ENCODE assay signal across 16 mouse cellular contexts in genomic region chr2:156868994-156869393, GRCm38 (mm10). TPM values are rescaled to one million over a fixed set of nuclear protein-coding genes. Genes with fewer than 3 reads are reported as not detected.
DNase-seq lines count a peak whose midpoint lies in the region; ATAC-seq and TF ChIP-seq lines count a peak whose summit lies in the region.
"Had no signal": no experiment of that assay in that cellular context is flagged by ENCODE, and none has a peak within 500 bp of the region (broad histone marks: within the 10 kb centered on the region; RNA-seq: fewer than 3 reads in every experiment).

No protein-coding gene starts in this region.

- peak; percentile 18 to 56 for DNase-seq in heart, adult 18-20 months
- no peak for DNase-seq in heart, postnatal 4 days
- DNase-seq in liver, adult 2 months (ENCODE audit: extremely low read depth, low read depth, low spot score): peak; percentile 98
- no peak for DNase-seq in liver, embryonic 11.5 days (ENCODE audit: low spot score)
- DNase-seq in brain, adult 2 months (ENCODE audit: low read depth, low spot score): peak; percentile 49
- peak; percentile 30 to 43 for DNase-seq in layer of hippocampus, postnatal 36 days
- no peak for DNase-seq in gastrocnemius, postnatal 25 days
- no peak for DNase-seq in forebrain, embryonic 11.5 days (ENCODE audit: low spot score)
- DNase-seq: embryo, embryonic 11 days; gastrocnemius, postnatal 14 days; lung, adult 18-20 months; thymus, postnatal 4 days had no signal

- peak overlapping the region; percentile 76 for H3K27ac ChIP-seq in liver, adult 2 months (replicated peaks; ENCODE audit: insufficient read depth, low read depth, low read length)
- no peak overlapping the region for H3K27ac ChIP-seq in liver, embryonic 11.5 days (ENCODE audit: low read depth, low read length)
- H3K27ac ChIP-seq in forebrain, embryonic 11.5 days (ENCODE audit: low read depth, low read length): no peak overlapping the region
- H3K27ac ChIP-seq: hindbrain, embryonic 10.5 days; midbrain, embryonic 12.5 days; neural tube, embryonic 12.5 days had no signal

- no peaks in the 10 kb centered on the region for H3K9me3 ChIP-seq in liver, embryonic 11.5 days (ENCODE audit: control insufficient read depth, low read length)
- no peaks in the 10 kb centered on the region for H3K9me3 ChIP-seq in forebrain, embryonic 11.5 days (ENCODE audit: control insufficient read depth, low read length)
- H3K9me3 ChIP-seq: hindbrain, embryonic 10.5 days; midbrain, embryonic 12.5 days; neural tube, embryonic 12.5 days had no signal

- no peak for TF ChIP-seq POLR2A in liver, adult 2 months (IDR thresholded peaks at IDR 0.05; ENCODE audit: extremely low read depth, insufficient read depth, low read length)

- TF ChIP-seq CTCF in liver, adult 2 months (IDR thresholded peaks at IDR 0.05; ENCODE audit: low read depth, low read length): no peak

- no peak overlapping the region for H3K4me2 ChIP-seq in liver, embryonic 11.5 days
- H3K4me2 ChIP-seq in forebrain, embryonic 11.5 days (ENCODE audit: low read depth, low read length, severe bottlenecking): no peak overlapping the region
- H3K4me2 ChIP-seq: midbrain, embryonic 12.5 days; neural tube, embryonic 12.5 days had no signal

- H3K4me3 ChIP-seq in liver, adult 2 months (ENCODE audit: insufficient read depth, low read depth, low read length): no peak overlapping the region
- no peak overlapping the region for H3K4me3 ChIP-seq in liver, embryonic 11.5 days (ENCODE audit: low read depth, low read length)
- H3K4me3 ChIP-seq in forebrain, embryonic 11.5 days (ENCODE audit: low read depth, low read length): no peak overlapping the region
- H3K4me3 ChIP-seq: hindbrain, embryonic 10.5 days; midbrain, embryonic 12.5 days; neural tube, embryonic 12.5 days had no signal

- H3K79me2 ChIP-seq in liver, adult 2 months (ENCODE audit: control insufficient read depth, insufficient read depth, low read length): peaks cover 29% of the 10 kb centered on the region

- peaks cover 60% of the 10 kb centered on the region for H3K36me3 ChIP-seq in liver, adult 2 months (ENCODE audit: control insufficient read depth, insufficient read depth, low read length)
- H3K36me3 ChIP-seq in liver, embryonic 11.5 days (ENCODE audit: control insufficient read depth, insufficient read depth, low read length): peaks cover 55% of the 10 kb centered on the region
- no peaks in the 10 kb centered on the region; the same call in 1 of the 2 replicates for H3K36me3 ChIP-seq in forebrain, embryonic 11.5 days (ENCODE audit: control insufficient read depth, insufficient read depth, low read length)

- ATAC-seq in liver, embryonic 11.5 days (replicated peaks; ENCODE audit: low FRiP score): no peak
- no peak for ATAC-seq in forebrain, embryonic 11.5 days (replicated peaks; ENCODE audit: low FRiP score)

- H3K9ac ChIP-seq in liver, adult 2 months (ENCODE audit: low read depth, low read length): peak overlapping the region; percentile 47
- H3K9ac ChIP-seq in liver, embryonic 11.5 days (ENCODE audit: low read depth, low read length): no peak overlapping the region
- H3K9ac ChIP-seq in forebrain, embryonic 11.5 days (ENCODE audit: low read length): no peak overlapping the region
- H3K9ac ChIP-seq: midbrain, embryonic 12.5 days; neural tube, embryonic 12.5 days had no signal

- peaks cover 37% of the 10 kb centered on the region for H3K4me1 ChIP-seq in liver, adult 2 months (ENCODE audit: control insufficient read depth, insufficient read depth, low read length)
- peaks cover 20% of the 10 kb centered on the region for H3K4me1 ChIP-seq in liver, embryonic 11.5 days (replicated peaks; ENCODE audit: control insufficient read depth, insufficient read depth, low read length)
- peaks cover 1% of the 10 kb centered on the region; the same call in 1 of the 2 replicates for H3K4me1 ChIP-seq in forebrain, embryonic 11.5 days (replicated peaks; ENCODE audit: control insufficient read depth, insufficient read depth, low read length)

- no peaks in the 10 kb centered on the region for H3K27me3 ChIP-seq in liver, adult 2 months (ENCODE audit: control insufficient read depth, insufficient read depth, low read length)
- no peaks in the 10 kb centered on the region for H3K27me3 ChIP-seq in liver, embryonic 11.5 days (replicated peaks; ENCODE audit: control insufficient read depth, insufficient read depth, low read length)
- H3K27me3 ChIP-seq in forebrain, embryonic 11.5 days (ENCODE audit: control insufficient read depth, insufficient read depth, low read length): no peaks in the 10 kb centered on the region
- H3K27me3 ChIP-seq: CH12.LX; midbrain, embryonic 12.5 days; neural tube, embryonic 12.5 days had no signal

- WGBS in liver, adult 2 months: 9% methylated on average over 8 of the region's 8 CpGs
- 82% methylated on average over 8 of the region's 8 CpGs for WGBS in liver, embryonic 11.5 days
- WGBS in forebrain, embryonic 11.5 days: 88% methylated on average over 8 of the region's 8 CpGs

RNA-seq across cellular contexts. Expression of gene Rab5if, which starts 6.1 kb away (rescaled TPM):
- total RNA-seq in heart, adult 18-20 months (2021): 100 to 1,000 TPM; 110 to 113 TPM
- 100 to 1,000 TPM; 136 to 142 TPM for total RNA-seq in heart, postnatal 4 days (2021)
- 149 and 196 TPM in 2 replicates for total RNA-seq in liver, adult 2 months (2014; rRNA removed)
- polyA plus RNA-seq in liver, adult 2 months (2012; rRNA removed): 122 and 142 TPM in 2 replicates
- polyA plus RNA-seq in liver, embryonic 11.5 days (2014; fragmentation: Nextera tagmentation; extraction: Ambion mirVana): 247 and 278 TPM in 2 replicates
- total RNA-seq in layer of hippocampus, postnatal 36 days (2021): 100 to 1,000 TPM; 103 to 108 TPM
- total RNA-seq in gastrocnemius, postnatal 25 days (2021): 10 to 100 TPM; 86.8 to 87.6 TPM
- 186 and 189 TPM in 2 replicates for polyA plus RNA-seq in forebrain, embryonic 11.5 days (2014; fragmentation: Nextera tagmentation; extraction: Ambion mirVana)

RNA-seq across cellular contexts. Expression of gene 4930518I15Rik, which starts 11.2 kb away (rescaled TPM):
- under 1 TPM; 0.49 to 0.60 TPM for total RNA-seq in heart, adult 18-20 months (2021)
- 1 to 10 TPM; 1.3 to 2.0 TPM for total RNA-seq in heart, postnatal 4 days (2021)
- total RNA-seq in liver, adult 2 months (2014; rRNA removed): 1.1 and 2.1 TPM in 2 replicates
- polyA plus RNA-seq in liver, adult 2 months (2012; rRNA removed): 0.17 and 0.55 TPM in 2 replicates
- polyA plus RNA-seq in liver, embryonic 11.5 days (2014; fragmentation: Nextera tagmentation; extraction: Ambion mirVana): 3.6 and 5.1 TPM in 2 replicates
- 1 to 10 TPM; 3.4 TPM for total RNA-seq in layer of hippocampus, postnatal 36 days (2021)
- total RNA-seq in gastrocnemius, postnatal 25 days (2021): under 1 TPM; 0.33 to 0.99 TPM
- polyA plus RNA-seq in forebrain, embryonic 11.5 days (2014; fragmentation: Nextera tagmentation; extraction: Ambion mirVana): 9.9 and 10.0 TPM in 2 replicates

RNA-seq across cellular contexts. Expression of gene Sla2, which starts 18.0 kb away (rescaled TPM):
- total RNA-seq in heart, adult 18-20 months (2021): under 1 TPM in 1 of 2 experiments, not detected in 1; 0.31 TPM
- total RNA-seq in heart, postnatal 4 days (2021): not detected
- 0.09 and 0.13 TPM in 2 replicates for total RNA-seq in liver, adult 2 months (2014; rRNA removed)
- 0.10 and 0.20 TPM in 2 replicates for polyA plus RNA-seq in liver, adult 2 months (2012; rRNA removed)
- 11.6 and 11.9 TPM in 2 replicates for polyA plus RNA-seq in liver, embryonic 11.5 days (2014; fragmentation: Nextera tagmentation; extraction: Ambion mirVana)
- under 1 TPM; 0.25 to 0.50 TPM for total RNA-seq in layer of hippocampus, postnatal 36 days (2021)
- not detected for total RNA-seq in gastrocnemius, postnatal 25 days (2021)
- polyA plus RNA-seq in forebrain, embryonic 11.5 days (2014; fragmentation: Nextera tagmentation; extraction: Ambion mirVana): 0.73 and 0.83 TPM in 2 replicates
- total RNA-seq: gastrocnemius, postnatal 14 days had no signal

RNA-seq across cellular contexts. Expression of gene Tgif2, which starts 29.2 kb away (rescaled TPM):
- total RNA-seq in heart, adult 18-20 months (2021): under 1 TPM; 0.37 to 0.44 TPM
- total RNA-seq in heart, postnatal 4 days (2021): 10 to 100 TPM; 18.2 to 19.3 TPM
- 0.28 and 0.67 TPM in 2 replicates for total RNA-seq in liver, adult 2 months (2014; rRNA removed)
- polyA plus RNA-seq in liver, adult 2 months (2012; rRNA removed): 0.65 and 0.77 TPM in 2 replicates
- 33.3 and 40.0 TPM in 2 replicates for polyA plus RNA-seq in liver, embryonic 11.5 days (2014; fragmentation: Nextera tagmentation; extraction: Ambion mirVana)
- total RNA-seq in layer of hippocampus, postnatal 36 days (2021): 1 to 10 TPM; 1.2 to 1.3 TPM
- under 1 TPM; 0.46 to 0.86 TPM for total RNA-seq in gastrocnemius, postnatal 25 days (2021)
- 109 and 110 TPM in 2 replicates for polyA plus RNA-seq in forebrain, embryonic 11.5 days (2014; fragmentation: Nextera tagmentation; extraction: Ambion mirVana)

Comparison
In these comparisons a context has a peak if more than half of its experiments do, and no peak if none do; other contexts are left out.
1. DNase-seq: peak in heart, adult 18-20 months (2 of 2), liver, adult 2 months (single experiment), brain, adult 2 months (single experiment) and layer of hippocampus, postnatal 36 days (2 of 2); none in heart, postnatal 4 days (single experiment), liver, embryonic 11.5 days (single experiment), gastrocnemius, postnatal 25 days (single experiment) and forebrain, embryonic 11.5 days (single experiment).